Mouse (Mus musculus): ENCODE results near the gene Trim38.

GRCm38 (mm10) chr13:23747892-23748288, 21.8 kb upstream of the Trim38 start:
- TF ChIP-seq EP300 (IDR thresholded peaks at IDR 0.05) (no peak), CTCF (IDR thresholded peaks at IDR 0.05) (no peak)

Data from lung, postnatal 0 days (tissue).